25 mouse cellular contexts compared by ENCODE assay signal in the genomic region with DNA sequence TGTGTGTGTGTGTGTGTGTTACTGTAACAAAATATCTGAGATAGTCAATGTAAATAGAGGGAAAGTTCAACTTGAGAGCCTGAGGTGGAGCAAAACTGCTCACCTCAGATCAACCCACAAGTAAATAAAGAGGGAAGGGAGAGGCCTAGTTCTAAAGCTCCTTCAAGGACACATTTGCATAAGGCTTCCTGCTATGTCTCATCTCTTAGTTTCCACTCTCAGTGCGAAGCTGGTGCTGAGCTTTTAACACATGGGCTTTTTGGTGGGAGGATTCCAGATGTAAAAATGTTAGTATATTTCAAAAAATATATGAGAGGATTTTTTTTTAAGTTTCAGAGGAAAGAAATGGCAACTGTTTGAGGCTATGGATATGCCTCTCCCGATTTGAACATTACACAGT.
A peak's percentile ranks its signal among the peaks of the same experiment; 100 is the strongest.
DNase-seq lines count a peak whose midpoint lies in the region; ATAC-seq lines count a peak whose summit lies in the region.
"Had no signal": no experiment of that assay in that cellular context is flagged by ENCODE, and none has a peak within 500 bp of the region (broad histone marks: within the 10 kb centered on the region; RNA-seq: fewer than 3 reads in every experiment).

No protein-coding gene starts in this region.

- H3K27me3 ChIP-seq in midbrain, embryonic 16.5 days (ENCODE audit: control insufficient read depth, insufficient read depth, low read depth, low read length): no peaks in the 10 kb centered on the region
- H3K27me3 ChIP-seq: embryonic facial prominence, embryonic 13.5 days; forebrain, embryonic 12.5 days; forebrain, embryonic 15.5 days; hindbrain, embryonic 12.5 days; hindbrain, embryonic 15.5 days had no signal

- H3K4me3 ChIP-seq in midbrain, embryonic 16.5 days (ENCODE audit: low read depth, low read length): no peak overlapping the region
- H3K4me3 ChIP-seq: embryonic facial prominence, embryonic 10.5 days; embryonic facial prominence, embryonic 13.5 days; erythroblast, embryonic 14.5 days; forebrain, embryonic 12.5 days; forebrain, embryonic 15.5 days; gastrocnemius, adult 2 months; hindbrain, embryonic 12.5 days; hindbrain, embryonic 15.5 days had no signal

- H3K4me2 ChIP-seq in midbrain, embryonic 16.5 days (ENCODE audit: low read length): no peak overlapping the region
- H3K4me2 ChIP-seq: embryonic facial prominence, embryonic 13.5 days; forebrain, embryonic 12.5 days; forebrain, embryonic 15.5 days; heart, embryonic 11.5 days; hindbrain, embryonic 12.5 days; hindbrain, embryonic 15.5 days had no signal

- no peaks in the 10 kb centered on the region for H3K4me1 ChIP-seq in midbrain, embryonic 16.5 days (ENCODE audit: control insufficient read depth, insufficient read depth, low read length)
- H3K4me1 ChIP-seq: forebrain, embryonic 12.5 days; forebrain, embryonic 15.5 days; hindbrain, embryonic 12.5 days; hindbrain, embryonic 15.5 days had no signal

- no peak overlapping the region for H3K9ac ChIP-seq in midbrain, embryonic 16.5 days (ENCODE audit: low read depth, low read length)
- H3K9ac ChIP-seq: embryonic facial prominence, embryonic 13.5 days; forebrain, embryonic 12.5 days; forebrain, embryonic 15.5 days; hindbrain, embryonic 12.5 days; hindbrain, embryonic 15.5 days had no signal

- no peak overlapping the region for H3K27ac ChIP-seq in midbrain, embryonic 16.5 days (ENCODE audit: low read length)
- H3K27ac ChIP-seq: embryonic facial prominence, embryonic 10.5 days; embryonic facial prominence, embryonic 13.5 days; forebrain, embryonic 12.5 days; forebrain, embryonic 15.5 days; gastrocnemius, adult 2 months; hindbrain, embryonic 12.5 days; hindbrain, embryonic 15.5 days had no signal

- no peaks in the 10 kb centered on the region for H3K36me3 ChIP-seq in midbrain, embryonic 16.5 days (ENCODE audit: control insufficient read depth, insufficient read depth, low read length)
- H3K36me3 ChIP-seq: embryonic facial prominence, embryonic 10.5 days; embryonic facial prominence, embryonic 13.5 days; forebrain, embryonic 12.5 days; forebrain, embryonic 15.5 days; hindbrain, embryonic 12.5 days; hindbrain, embryonic 15.5 days had no signal

- H3K9me3 ChIP-seq in midbrain, embryonic 16.5 days (replicated peaks; ENCODE audit: control insufficient read depth, low read length, poor library complexity, severe bottlenecking): no peaks in the 10 kb centered on the region
- H3K9me3 ChIP-seq: embryonic facial prominence, embryonic 10.5 days; embryonic facial prominence, embryonic 13.5 days; forebrain, embryonic 12.5 days; forebrain, embryonic 15.5 days; hindbrain, embryonic 12.5 days; hindbrain, embryonic 15.5 days had no signal

- 77% methylated on average over 2 of the region's 2 CpGs for WGBS in midbrain, embryonic 16.5 days

- ATAC-seq in neutrophil, adult 5-6 weeks (ENCODE audit: extremely low read depth, insufficient number of reproducible peaks, low FRiP score, poor library complexity, severe bottlenecking): peak; percentile 48; the same call in 1 of the 2 replicates
- no peak for ATAC-seq in monocyte, adult 5-6 weeks (replicated peaks; ENCODE audit: insufficient number of reproducible peaks, low FRiP score, low TSS enrichment, poor library complexity, severe bottlenecking)
- no peak for ATAC-seq in midbrain, embryonic 16.5 days
- ATAC-seq: activated CD4-positive, CD25-positive, alpha-beta regulatory T cell, adult 4 months; forebrain, embryonic 15.5 days had no signal

- DNase-seq in spleen, postnatal 36 days (ENCODE audit: low spot score in 2 of 2): peak; percentile 34 to 42
- DNase-seq in spleen, postnatal 10 days (ENCODE audit: low spot score in 2 of 2): no peak
- peak; percentile 14 for DNase-seq in ES-CJ7 (ENCODE audit: low read depth, low spot score)
- DNase-seq in cerebellum, postnatal 4 days (ENCODE audit: low spot score in 2 of 2): no peak
- DNase-seq: adrenal gland, adult 8-10 months; adrenal gland, postnatal 25 days; cerebellum, adult 18-20 months; cerebellum, adult 9-10 months; cerebellum, postnatal 25 days; embryo, embryonic 11 days; gastrocnemius, adult 2 months; gastrocnemius, postnatal 14 days; heart, adult 11 months had no signal

Comparison
In these comparisons a context has a peak if more than half of its experiments do, and no peak if none do; other contexts are left out.
1. DNase-seq: peak in spleen, postnatal 36 days (2 of 2) and ES-CJ7 (single experiment); none in spleen, postnatal 10 days (0 of 2) and cerebellum, postnatal 4 days (0 of 2).